Mouse (Mus musculus) embryonic fibroblast, embryonic 13.5 days (primary cell): ENCODE data around the gene Phex.

Experiments used
- CTCF ChIP-seq: IDR thresholded peaks from 2 replicates; pipeline ENCODE4 v1.5.1; 2011; ENCODE audit warnings: mild to moderate bottlenecking, control low read depth, low read length, moderate library complexity, borderline replicate concordance; ENCODE audit not compliant: insufficient read depth
- POLR2A ChIP-seq: IDR thresholded peaks from 2 replicates; pipeline ENCODE4 v1.6.1; 2011; ENCODE audit warnings: low read depth, mild to moderate bottlenecking, control low read depth, low read length, moderate library complexity

DNA sequence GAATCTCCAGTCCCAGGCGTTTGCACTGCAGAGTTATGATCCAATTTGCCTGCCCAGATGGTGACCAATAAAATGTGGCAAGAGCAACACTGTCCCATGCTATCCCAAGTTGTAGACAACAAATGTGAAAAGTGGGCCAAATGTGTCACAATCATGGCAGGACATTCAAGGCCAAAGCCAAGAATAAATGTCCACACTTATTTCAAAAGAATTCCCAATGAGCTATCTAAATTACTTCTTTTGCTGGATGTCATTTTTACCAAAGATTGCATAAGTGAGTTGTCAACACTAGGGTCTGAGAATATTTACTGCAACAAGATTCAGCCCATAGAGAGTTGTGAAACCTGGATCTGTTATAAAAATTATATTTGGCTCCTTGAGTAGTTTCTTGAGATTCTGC lies 86.7 kb downstream of the Phex start:
- TF ChIP-seq CTCF, result no peak
- no peak for TF ChIP-seq POLR2A
